Mouse (Mus musculus) lung, adult 2 months (tissue): ENCODE data around the gene Spata45.

ENCODE experiments used
- CTCF ChIP-seq: fragments of 200-500 bp; IDR thresholded peaks from 2 replicates; pipeline ENCODE4 v1.5.1; 2011; ENCODE audit warnings: mild to moderate bottlenecking, low read length, control low read depth; ENCODE audit not compliant: insufficient read depth
- POLR2A ChIP-seq: fragments of 200-500 bp; IDR thresholded peaks from 2 replicates; pipeline ENCODE4 v1.6.1; 2011; ENCODE audit warnings: low read depth, mild to moderate bottlenecking, control low read depth, low read length, borderline replicate concordance; ENCODE audit errors: extremely low read depth

DNA sequence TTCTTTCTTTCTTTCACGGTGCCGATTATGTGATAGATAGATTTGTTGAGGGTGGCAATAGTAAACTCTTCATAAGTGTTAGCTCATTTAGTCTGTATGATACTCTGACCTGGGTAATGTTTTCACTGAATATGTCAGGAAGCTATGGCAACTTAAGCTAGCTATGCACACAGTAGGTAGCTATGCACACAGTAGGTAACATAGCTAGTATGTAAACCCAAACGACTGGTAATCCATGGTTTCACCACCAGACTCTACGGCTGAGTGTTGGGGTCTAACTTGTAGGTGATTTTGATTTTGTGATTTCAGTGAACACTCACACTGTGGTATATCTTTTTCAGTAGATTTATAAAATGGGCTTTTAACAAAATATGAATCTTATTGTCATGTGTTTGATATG is 1.6 kb downstream of the Spata45 start:
- no peak for TF ChIP-seq CTCF
- no peak for TF ChIP-seq POLR2A
